Mouse (Mus musculus) heart, postnatal 25 days (tissue): Measurements from ENCODE around the gene Shld2. TPM values are rescaled to one million over a fixed set of nuclear protein-coding genes. Genes with fewer than 3 reads are reported as not detected.

Source experiments
- DNase-seq: peaks from one replicate; pipeline ENCODE4 v3.0.0; 2022; ENCODE audit warnings: low spot score
- intact Hi-C: fragments of 180-260 bp; cut with DNase I; formaldehyde crosslinking; loops from one replicate; pipeline ENCODE4 v1.15.1; 2025
- total RNA-seq, 2 experiments: library from RNA; stranded (reverse); gene quantifications; 2 replicates each; pipeline ENCODE4 v1.2.3; 2021

The Shld2 gene
- total RNA-seq, 2 experiments from 2014 or later, result 8.3 to 8.4 TPM

DNA sequence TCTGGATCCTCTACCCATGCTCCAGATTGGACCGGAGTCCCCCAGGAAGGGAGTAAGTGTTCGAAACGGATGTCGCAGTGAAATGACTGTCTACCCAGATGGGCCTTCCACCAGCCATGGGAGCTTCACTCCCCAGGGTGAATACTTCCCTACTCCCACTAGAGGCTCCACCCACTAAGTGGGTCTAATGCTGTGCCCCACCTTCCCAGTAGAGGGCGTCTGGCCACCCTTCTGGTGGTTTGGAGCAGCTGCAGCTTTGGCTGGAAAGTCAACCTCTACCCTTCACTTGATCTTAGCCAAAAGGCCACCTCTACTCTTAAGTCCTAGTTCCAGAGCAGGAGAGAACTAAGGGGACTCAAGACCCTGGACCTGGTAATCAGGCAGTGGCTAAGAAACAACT lies 121.7 kb downstream of the Shld2 start:
- DNase-seq, result no peak

More for the DNA sequence above, 121.7 kb downstream of the Shld2 start:
- intact Hi-C loops, result no loop called here

Other genes with a start within 250 kb of the Shld2 start
- gene Anxa8, start 224.5 kb downstream of the Shld2 start, total RNA-seq, result 1 to 10 TPM; 3.1 to 3.8 TPM
- gene A630023A22Rik, start 207.7 kb downstream of the Shld2 start, total RNA-seq, result not detected
- under 1 TPM; 0.17 to 0.23 TPM for gene Npy4r, start 158.0 kb downstream of the Shld2 start, total RNA-seq
- under 1 TPM; 0.08 to 0.28 TPM for gene Gprin2, start 108.8 kb downstream of the Shld2 start, total RNA-seq
- under 1 TPM; 0.70 to 0.75 TPM for gene Syt15, start 90.9 kb downstream of the Shld2 start, total RNA-seq
- 100 to 1,000 TPM; 126 to 142 TPM for gene Glud1, start 234 bp upstream of the Shld2 start, total RNA-seq
- not detected for gene Fam25c, start 44.9 kb upstream of the Shld2 start, total RNA-seq
- 1 to 10 TPM; 5.9 to 6.5 TPM for gene Sncg, start 64.3 kb upstream of the Shld2 start, total RNA-seq
- 10 to 100 TPM; 38.6 to 43.2 TPM for gene Mmrn2, start 65.0 kb upstream of the Shld2 start, total RNA-seq
- gene Bmpr1a, start 192.8 kb upstream of the Shld2 start, total RNA-seq, result 10 to 100 TPM; 71.8 to 77.5 TPM
- not detected for gene 9230112D13Rik, start 212.3 kb upstream of the Shld2 start, total RNA-seq